Mouse (Mus musculus) limb, embryonic 15.5 days (tissue): Measurements from ENCODE around the gene Gfer. TPM values are rescaled to one million over a fixed set of nuclear protein-coding genes. Genes with fewer than 3 reads are reported as not detected.
"Not testable (repeated sequence)": the region's sequence is repeated elsewhere in the genome, so short reads cannot be mapped to it uniquely, and the experiment has no call there.

Experiments
- ATAC-seq: fragments of 200-750 bp; cut with Nextera tagmentation; 2 replicates; pipeline ENCODE4 v1.8.0; 2017; ENCODE audit warnings: low read depth, moderate TSS enrichment; ENCODE audit not compliant: insufficient number of reproducible peaks, low FRiP score, low TSS enrichment
- H3K27ac ChIP-seq: fragments of 300-500 bp; sonication (generic); 2 replicates; pipeline ENCODE4 v1.5.1; 2015; ENCODE audit warnings: moderate library complexity, mild to moderate bottlenecking, inconsistent platforms
- H3K27me3 ChIP-seq: fragments of 300-500 bp; sonication (generic); 2 replicates; pipeline ENCODE4 v1.6.1; 2015; ENCODE audit warnings: inconsistent platforms
- H3K36me3 ChIP-seq: fragments of 300-500 bp; sonication (generic); 2 replicates; pipeline ENCODE4 v1.6.1; 2015; ENCODE audit warnings: inconsistent platforms
- H3K4me1 ChIP-seq: fragments of 300-500 bp; sonication (generic); 2 replicates; pipeline ENCODE4 v1.6.1; 2015; ENCODE audit warnings: inconsistent platforms
- H3K4me2 ChIP-seq: fragments of 300-500 bp; sonication (generic); 2 replicates; pipeline ENCODE4 v1.6.1; 2015; ENCODE audit warnings: mild to moderate bottlenecking, inconsistent platforms
- H3K4me3 ChIP-seq: fragments of 300-500 bp; sonication (generic); 2 replicates; pipeline ENCODE4 v1.5.1; 2015; ENCODE audit warnings: mild to moderate bottlenecking, inconsistent platforms
- H3K9ac ChIP-seq: fragments of 300-500 bp; sonication (generic); 2 replicates; pipeline ENCODE4 v1.6.1; 2015; ENCODE audit warnings: inconsistent platforms
- H3K9me3 ChIP-seq: fragments of 300-500 bp; sonication (generic); 2 replicates; pipeline ENCODE4 v1.6.1; 2016; ENCODE audit warnings: inconsistent platforms
- WGBS: fragments of 180-500 bp; shearing (Covaris S2); methylation state at CpG from one replicate; pipeline ENCODE4 v1.1.7; 2015; 5-methylcytosine and 5-hydroxymethylcytosine counted together
- polyA plus RNA-seq: library from polyadenylated mRNA; unstranded; fragments of >200 nt; fragmentation: Nextera tagmentation; extraction: Ambion mirVana; gene quantifications from 2 replicates; pipeline ENCODE4 v1.2.1, GENCODE M21; 2015

Gene Gfer
- polyA plus RNA-seq, 1 experiment from 2014 or later: 33.8 TPM

GRCm38 (mm10) chr17:24676187-24676586, 19.8 kb downstream of the Gfer start:
- H3K9me3 ChIP-seq: no peaks in the 10 kb centered on the region
- no peak overlapping the region for H3K4me2 ChIP-seq
- H3K27me3 ChIP-seq: no peaks in the 10 kb centered on the region
- no peak for ATAC-seq
- H3K4me3 ChIP-seq: no peak overlapping the region
- peaks cover 26% of the 10 kb centered on the region for H3K4me1 ChIP-seq
- no peak overlapping the region for H3K9ac ChIP-seq
- no peak overlapping the region for H3K27ac ChIP-seq
- 60% methylated on average over 2 of the region's 2 CpGs for WGBS
- H3K36me3 ChIP-seq: peaks cover 47% of the 10 kb centered on the region

- no peak overlapping the region for H3K4me2 ChIP-seq
- no peaks in the 10 kb centered on the region for H3K9me3 ChIP-seq
- no peak overlapping the region for H3K4me3 ChIP-seq
- H3K27me3 ChIP-seq: no peaks in the 10 kb centered on the region
- peaks cover 28% of the 10 kb centered on the region for H3K36me3 ChIP-seq
- WGBS: 80% methylated on average over 7 of the region's 7 CpGs
- H3K4me1 ChIP-seq: peaks cover 37% of the 10 kb centered on the region
- H3K9ac ChIP-seq: no peak overlapping the region
- ATAC-seq: no peak
- H3K27ac ChIP-seq: no peak overlapping the region
These were observed 21.7 kb downstream of the Gfer start for GRCm38 (mm10) chr17:24674277-24674676.

GRCm38 (mm10) chr17:24672141-24672540, 23.8 kb downstream of the Gfer start:
- no peak overlapping the region for H3K4me3 ChIP-seq

GRCm38 (mm10) chr17:24671346-24671745, 24.6 kb downstream of the Gfer start:
- Histone ChIP-seq H3K27ac (no peak overlapping the region), H3K4me1 (peaks cover 44% of the 10 kb centered on the region), H3K4me3 (0 out of 2 replicates have a peak overlapping the region, but pooled peaks have one; percentile 67), H3K27me3 (no peaks in the 10 kb centered on the region), H3K9me3 (no peaks in the 10 kb centered on the region), H3K4me2 (peak overlapping the region; percentile 74), H3K36me3 (no peaks in the 10 kb centered on the region), H3K9ac (no peak overlapping the region)
- no peak for ATAC-seq
- WGBS: 72% methylated on average over 5 of the region's 5 CpGs

More at GRCm38 (mm10) chr17:24672141-24672540, 23.8 kb downstream of the Gfer start:
- no peak overlapping the region for H3K27ac ChIP-seq
- peaks cover 7% of the 10 kb centered on the region for H3K36me3 ChIP-seq
- H3K9me3 ChIP-seq: no peaks in the 10 kb centered on the region
- no peak overlapping the region for H3K9ac ChIP-seq
- no peaks in the 10 kb centered on the region for H3K27me3 ChIP-seq
- 28% methylated on average over 5 of the region's 5 CpGs for WGBS
- H3K4me2 ChIP-seq: 0 out of 2 replicates have a peak overlapping the region, but pooled peaks have one; percentile 10
- no peak for ATAC-seq
- H3K4me1 ChIP-seq: peaks cover 44% of the 10 kb centered on the region

GRCm38 (mm10) chr17:24670246-24670844, 25.6 kb downstream of the Gfer start:
- Histone ChIP-seq H3K9me3 (no peaks in the 10 kb centered on the region), H3K27ac (peak overlapping the region; percentile 74), H3K36me3 (no peaks in the 10 kb centered on the region), H3K4me1 (peaks cover 44% of the 10 kb centered on the region), H3K4me2 (peak overlapping the region; percentile 74), H3K4me3 (peak overlapping the region; percentile 67), H3K27me3 (no peaks in the 10 kb centered on the region), H3K9ac (peak overlapping the region; percentile 91)
- ATAC-seq: no peak
- WGBS: 7% methylated on average over 8 of the region's 8 CpGs

GRCm38 (mm10) chr17:24669545-24670245, 26.3 kb downstream of the Gfer start, which contains the start of gene Zfp598:
Zfp598 (plus strand) TSS chr17:24669687.
- peak; percentile 95 for ATAC-seq
- Histone ChIP-seq H3K4me3 (peak within 1 kb of the TSS; percentile 67), H3K36me3 (no peaks in the 10 kb centered on the region), H3K27me3 (no peaks in the 10 kb centered on the region), H3K9me3 (no peaks in the 10 kb centered on the region), H3K4me1 (peaks cover 44% of the 10 kb centered on the region), H3K9ac (peak within 1 kb of the TSS; percentile 91), H3K4me2 (peak within 1 kb of the TSS; percentile 74), H3K27ac (peak within 1 kb of the TSS; percentile 74)
- under 1% methylated on average over 78 of the region's 80 CpGs for WGBS

- H3K4me1 ChIP-seq: peaks cover 39% of the 10 kb centered on the region
- WGBS: 10% methylated on average over 15 of the region's 15 CpGs
- peak overlapping the region; percentile 74 for H3K27ac ChIP-seq
- not testable (repeated sequence) for ATAC-seq, H3K36me3 ChIP-seq, H3K27me3 ChIP-seq, H3K9me3 ChIP-seq
- peak overlapping the region; percentile 91; the same call in 1 of the 2 replicates for H3K9ac ChIP-seq
- peak overlapping the region; percentile 74 for H3K4me2 ChIP-seq
- peak overlapping the region; percentile 67 for H3K4me3 ChIP-seq
These were observed 26.8 kb downstream of the Gfer start for GRCm38 (mm10) chr17:24669214-24669544.

- Histone ChIP-seq H3K9ac (no peak overlapping the region), H3K36me3 (no peaks in the 10 kb centered on the region), H3K9me3 (no peaks in the 10 kb centered on the region), H3K4me3 (no peak overlapping the region), H3K4me1 (peaks cover 30% of the 10 kb centered on the region), H3K27me3 (no peaks in the 10 kb centered on the region), H3K27ac (no peak overlapping the region), H3K4me2 (no peak overlapping the region)
- ATAC-seq: no peak
- 25% methylated on average over 6 of the region's 6 CpGs for WGBS
These were observed 28.5 kb downstream of the Gfer start for GRCm38 (mm10) chr17:24667416-24667815.

GRCm38 (mm10) chr17:24667011-24667410, 28.9 kb downstream of the Gfer start:
- not testable (repeated sequence) for H3K27me3 ChIP-seq, H3K4me2 ChIP-seq, H3K9ac ChIP-seq, H3K4me3 ChIP-seq, H3K27ac ChIP-seq, H3K36me3 ChIP-seq, ATAC-seq, H3K9me3 ChIP-seq
- H3K4me1 ChIP-seq: peaks cover 26% of the 10 kb centered on the region
- WGBS: 59% methylated on average over 7 of the region's 7 CpGs

GRCm38 (mm10) chr17:24658017-24658758, 37.8 kb downstream of the Gfer start, which contains the start of gene Npw:
Npw (minus strand) TSS chr17:24658457.
- 3% methylated on average over 47 of the region's 47 CpGs for WGBS

GRCm38 (mm10) chr17:24654969-24655368, 41.0 kb downstream of the Gfer start:
- WGBS: 70% methylated on average over 4 of the region's 4 CpGs
- no peak for ATAC-seq
- H3K9me3 ChIP-seq: no peaks in the 10 kb centered on the region
- H3K27me3 ChIP-seq: peaks cover 36% of the 10 kb centered on the region
- H3K36me3 ChIP-seq: no peaks in the 10 kb centered on the region
- H3K4me2 ChIP-seq: no peak overlapping the region
- peaks cover 20% of the 10 kb centered on the region for H3K4me1 ChIP-seq
- H3K9ac ChIP-seq: no peak overlapping the region
- no peak overlapping the region for H3K27ac ChIP-seq
- H3K4me3 ChIP-seq: no peak overlapping the region

More at GRCm38 (mm10) chr17:24658017-24658758, 37.8 kb downstream of the Gfer start, which contains the start of gene Npw:
- Histone ChIP-seq H3K9ac (peak within 1 kb of the TSS; percentile 54), H3K4me1 (peaks cover 15% of the 10 kb centered on the region), H3K36me3 (no peaks in the 10 kb centered on the region), H3K4me3 (peak within 1 kb of the TSS; percentile 45), H3K27ac (no peak within 1 kb of the TSS), H3K4me2 (peak within 1 kb of the TSS; percentile 97), H3K9me3 (no peaks in the 10 kb centered on the region), H3K27me3 (peaks cover 48% of the 10 kb centered on the region)
- no peak for ATAC-seq
